Mouse (Mus musculus): ENCODE results near the gene Pon2. TPM values are rescaled to one million over a fixed set of nuclear protein-coding genes. Genes with fewer than 3 reads are reported as not detected.
"Not testable (repeated sequence)": the region's sequence is repeated elsewhere in the genome, so short reads cannot be mapped to it uniquely, and the experiment has no call there.

Pon2 gene
- polyA plus RNA-seq, 1 experiment from 2014 or later: 54.4 TPM

GRCm38 (mm10) chr6:5245926-5246325 is 52.3 kb downstream of the Pon2 start:
- 85% methylated on average over 6 of the region's 6 CpGs for WGBS
- Histone ChIP-seq H3K27ac (no peak overlapping the region), H3K9ac (no peak overlapping the region), H3K36me3 (no peaks in the 10 kb centered on the region), H3K27me3 (no peaks in the 10 kb centered on the region), H3K4me2 (no peak overlapping the region), H3K9me3 (no peaks in the 10 kb centered on the region), H3K4me3 (no peak overlapping the region), H3K4me1 (no peaks in the 10 kb centered on the region)
- ATAC-seq (ENCODE audit: borderline replicate concordance, extremely low read depth, low FRiP score, low TSS enrichment): no peak

- no peaks in the 10 kb centered on the region for H3K9me3 ChIP-seq
- WGBS: 86% methylated on average over 3 of the region's 3 CpGs
- ATAC-seq (ENCODE audit: borderline replicate concordance, extremely low read depth, low FRiP score, low TSS enrichment): no peak
- no peak overlapping the region for H3K4me2 ChIP-seq
- H3K4me3 ChIP-seq: no peak overlapping the region
- H3K27me3 ChIP-seq: no peaks in the 10 kb centered on the region
- no peaks in the 10 kb centered on the region for H3K36me3 ChIP-seq
- H3K9ac ChIP-seq: no peak overlapping the region
- no peaks in the 10 kb centered on the region for H3K4me1 ChIP-seq
- H3K27ac ChIP-seq: no peak overlapping the region
These were observed 59.5 kb downstream of the Pon2 start for GRCm38 (mm10) chr6:5238799-5239198.

- Histone ChIP-seq H3K4me2 (no peak overlapping the region), H3K9ac (no peak overlapping the region), H3K9me3 (no peaks in the 10 kb centered on the region), H3K27ac (peak overlapping the region; percentile 46), H3K4me1 (no peaks in the 10 kb centered on the region), H3K36me3 (no peaks in the 10 kb centered on the region), H3K4me3 (no peak overlapping the region), H3K27me3 (no peaks in the 10 kb centered on the region)
- ATAC-seq (ENCODE audit: borderline replicate concordance, extremely low read depth, low FRiP score, low TSS enrichment): peak; percentile 62; the same call in 1 of the 2 replicates
- WGBS: 79% methylated on average over 4 of the region's 4 CpGs
These were observed 60.7 kb downstream of the Pon2 start for GRCm38 (mm10) chr6:5237510-5237909.

GRCm38 (mm10) chr6:5236843-5237371 is 61.3 kb downstream of the Pon2 start:
- H3K36me3 ChIP-seq: no peaks in the 10 kb centered on the region
- H3K9me3 ChIP-seq: no peaks in the 10 kb centered on the region
- WGBS: 81% methylated on average over 8 of the region's 8 CpGs

GRCm38 (mm10) chr6:5234563-5234962 is 63.7 kb downstream of the Pon2 start:
- Histone ChIP-seq H3K4me1 (no peaks in the 10 kb centered on the region), H3K27ac (no peak overlapping the region), H3K4me2 (no peak overlapping the region), H3K27me3 (no peaks in the 10 kb centered on the region), H3K4me3 (no peak overlapping the region), H3K9me3 (no peaks in the 10 kb centered on the region), H3K36me3 (no peaks in the 10 kb centered on the region), H3K9ac (no peak overlapping the region)
- 57% methylated on average over 3 of the region's 3 CpGs for WGBS
- ATAC-seq (ENCODE audit: borderline replicate concordance, extremely low read depth, low FRiP score, low TSS enrichment): no peak

More at GRCm38 (mm10) chr6:5236843-5237371, 61.3 kb downstream of the Pon2 start:
- Histone ChIP-seq H3K27me3 (no peaks in the 10 kb centered on the region), H3K27ac (peak overlapping the region; percentile 46), H3K4me3 (no peak overlapping the region), H3K4me2 (no peak overlapping the region), H3K9ac (no peak overlapping the region), H3K4me1 (no peaks in the 10 kb centered on the region)
- ATAC-seq (ENCODE audit: borderline replicate concordance, extremely low read depth, low FRiP score, low TSS enrichment): no peak

GRCm38 (mm10) chr6:5233812-5234211 is 64.4 kb downstream of the Pon2 start:
- Histone ChIP-seq H3K27ac (no peak overlapping the region), H3K4me3 (no peak overlapping the region), H3K27me3 (no peaks in the 10 kb centered on the region), H3K4me1 (no peaks in the 10 kb centered on the region), H3K9ac (no peak overlapping the region), H3K9me3 (no peaks in the 10 kb centered on the region), H3K4me2 (no peak overlapping the region), H3K36me3 (no peaks in the 10 kb centered on the region)
- 84% methylated on average over 1 of the region's 1 CpGs for WGBS
- ATAC-seq (ENCODE audit: borderline replicate concordance, extremely low read depth, low FRiP score, low TSS enrichment): no peak

GRCm38 (mm10) chr6:5232022-5232421 is 66.2 kb downstream of the Pon2 start:
- 80% methylated on average over 4 of the region's 4 CpGs for WGBS
- no peaks in the 10 kb centered on the region for H3K36me3 ChIP-seq
- no peaks in the 10 kb centered on the region for H3K4me1 ChIP-seq
- H3K9ac ChIP-seq: no peak overlapping the region
- H3K4me3 ChIP-seq: no peak overlapping the region
- H3K27me3 ChIP-seq: no peaks in the 10 kb centered on the region
- no peak for ATAC-seq (ENCODE audit: borderline replicate concordance, extremely low read depth, low FRiP score, low TSS enrichment)
- H3K4me2 ChIP-seq: no peak overlapping the region
- H3K9me3 ChIP-seq: no peaks in the 10 kb centered on the region
- no peak overlapping the region for H3K27ac ChIP-seq

GRCm38 (mm10) chr6:5230261-5230660 is 68.0 kb downstream of the Pon2 start:
- no peak for ATAC-seq (ENCODE audit: borderline replicate concordance, extremely low read depth, low FRiP score, low TSS enrichment)
- Histone ChIP-seq H3K36me3 (no peaks in the 10 kb centered on the region), H3K4me1 (no peaks in the 10 kb centered on the region), H3K4me2 (no peak overlapping the region), H3K4me3 (no peak overlapping the region), H3K9me3 (no peaks in the 10 kb centered on the region), H3K9ac (no peak overlapping the region), H3K27me3 (no peaks in the 10 kb centered on the region), H3K27ac (no peak overlapping the region)
- WGBS: 68% methylated on average over 5 of the region's 5 CpGs

- H3K4me2 ChIP-seq; ATAC-seq (ENCODE audit: borderline replicate concordance, extremely low read depth, low FRiP score, low TSS enrichment); H3K4me3 ChIP-seq; H3K9me3 ChIP-seq; H3K4me1 ChIP-seq; H3K27me3 ChIP-seq; H3K36me3 ChIP-seq; H3K27ac ChIP-seq; H3K9ac ChIP-seq: not testable (repeated sequence)
- WGBS: 87% methylated on average over 2 of the region's 2 CpGs
These were observed 74.7 kb downstream of the Pon2 start for GRCm38 (mm10) chr6:5223551-5223950.

GRCm38 (mm10) chr6:5222080-5222479 is 76.2 kb downstream of the Pon2 start:
- Histone ChIP-seq H3K27ac (no peak overlapping the region), H3K36me3 (no peaks in the 10 kb centered on the region), H3K4me1 (no peaks in the 10 kb centered on the region), H3K4me2 (no peak overlapping the region), H3K9ac (no peak overlapping the region), H3K9me3 (no peaks in the 10 kb centered on the region), H3K27me3 (no peaks in the 10 kb centered on the region), H3K4me3 (no peak overlapping the region)
- WGBS: 65% methylated on average over 3 of the region's 3 CpGs
- no peak for ATAC-seq (ENCODE audit: borderline replicate concordance, extremely low read depth, low FRiP score, low TSS enrichment)

GRCm38 (mm10) chr6:5218190-5218589 is 80.1 kb downstream of the Pon2 start:
- ATAC-seq (ENCODE audit: borderline replicate concordance, extremely low read depth, low FRiP score, low TSS enrichment): no peak
- H3K4me2 ChIP-seq: no peak overlapping the region
- no peak overlapping the region for H3K4me3 ChIP-seq
- H3K27me3 ChIP-seq: no peaks in the 10 kb centered on the region
- no peaks in the 10 kb centered on the region for H3K4me1 ChIP-seq
- H3K27ac ChIP-seq: no peak overlapping the region
- 93% methylated on average over 4 of the region's 4 CpGs for WGBS
- H3K36me3 ChIP-seq: no peaks in the 10 kb centered on the region
- H3K9ac ChIP-seq: no peak overlapping the region
- H3K9me3 ChIP-seq: no peaks in the 10 kb centered on the region
